Mouse (Mus musculus) adrenal gland, adult 2 months (tissue): ENCODE measurements at regions not wholly inside any gene's neighbourhood (a gene's known extent, or its start where the extent isn't known, plus 50 kb on each side); places are given as distances from the start of the nearest gene placed in this dataset.

ENCODE experiments used
- DNase-seq: peaks from one replicate; pipeline ENCODE4 v3.0.0; 2021

- no peak for DNase-seq
Observed at GRCm38 (mm10) chr16:26302045-26302444, 69.6 kb downstream of the Cldn1 start.

- DNase-seq: no peak
Observed at GRCm38 (mm10) chr16:26291692-26292091, 79.9 kb downstream of the Cldn1 start.

GRCm38 (mm10) chr16:26285627-26286026 lies 86.0 kb downstream of the Cldn1 start:
- DNase-seq: no peak

- DNase-seq: no peak
Observed at GRCm38 (mm10) chr16:26284713-26285112, 86.9 kb downstream of the Cldn1 start.

- DNase-seq: no peak
Observed at GRCm38 (mm10) chr16:26282418-26282817, 89.2 kb downstream of the Cldn1 start.

- no peak for DNase-seq
Observed at GRCm38 (mm10) chr16:26281496-26281895, 90.1 kb downstream of the Cldn1 start.

GRCm38 (mm10) chr16:26276789-26277188 lies 94.9 kb downstream of the Cldn1 start:
- DNase-seq: no peak

GRCm38 (mm10) chr16:26252824-26253223 lies 118.8 kb downstream of the Cldn1 start:
- DNase-seq: no peak

GRCm38 (mm10) chr16:26251698-26252097 lies 119.9 kb downstream of the Cldn1 start:
- DNase-seq: no peak

- DNase-seq: no peak
Observed at GRCm38 (mm10) chr16:26251027-26251426, 120.6 kb downstream of the Cldn1 start.

GRCm38 (mm10) chr16:26248939-26249338 lies 122.7 kb downstream of the Cldn1 start:
- no peak for DNase-seq

GRCm38 (mm10) chr16:26247926-26248325 lies 123.7 kb downstream of the Cldn1 start:
- no peak for DNase-seq

GRCm38 (mm10) chr16:26235239-26235638 lies 129.7 kb upstream of the P3h2 start:
- DNase-seq: no peak

GRCm38 (mm10) chr16:26234113-26234512 lies 128.5 kb upstream of the P3h2 start:
- DNase-seq: peak; percentile 68

GRCm38 (mm10) chr16:26231110-26231509 lies 125.5 kb upstream of the P3h2 start:
- no peak for DNase-seq

- no peak for DNase-seq
Observed at GRCm38 (mm10) chr16:26211418-26211817, 105.8 kb upstream of the P3h2 start.

GRCm38 (mm10) chr16:26199125-26199524 lies 93.5 kb upstream of the P3h2 start:
- no peak for DNase-seq

GRCm38 (mm10) chr16:26196345-26196744 lies 90.8 kb upstream of the P3h2 start:
- DNase-seq: no peak

GRCm38 (mm10) chr16:26185288-26186281 lies 80.0 kb upstream of the P3h2 start:
- no peak for DNase-seq

- no peak for DNase-seq
Observed at GRCm38 (mm10) chr16:26184647-26185262, 79.2 kb upstream of the P3h2 start.

GRCm38 (mm10) chr16:26183530-26183929 lies 77.9 kb upstream of the P3h2 start:
- DNase-seq: no peak

- no peak for DNase-seq
Observed at GRCm38 (mm10) chr16:26181716-26182115, 76.1 kb upstream of the P3h2 start.

- DNase-seq: no peak
Observed at GRCm38 (mm10) chr16:26171441-26171840, 65.9 kb upstream of the P3h2 start.
